Mouse (Mus musculus) heart, embryonic 10.5 days (tissue): Measurements from ENCODE around the gene Gan. TPM values are rescaled to one million over a fixed set of nuclear protein-coding genes. Genes with fewer than 3 reads are reported as not detected.

Source experiments
- DNase-seq: peaks from one replicate; pipeline ENCODE4 v3.0.0-alpha.2; 2017; ENCODE audit warnings: low spot score
- H3K27ac ChIP-seq: fragments of 300-500 bp; sonication (generic); 2 replicates; pipeline ENCODE4 v1.5.1; 2016; ENCODE audit warnings: mild to moderate bottlenecking
- H3K27me3 ChIP-seq: fragments of 300-500 bp; sonication (generic); 2 replicates; pipeline ENCODE4 v1.6.1; 2016; ENCODE audit warnings: mild to moderate bottlenecking; ENCODE audit not compliant: poor library complexity, insufficient read depth, severe bottlenecking
- H3K36me3 ChIP-seq: fragments of 300-500 bp; sonication (generic); 2 replicates; pipeline ENCODE4 v1.6.1; 2016; ENCODE audit warnings: mild to moderate bottlenecking, moderate library complexity
- H3K4me1 ChIP-seq: fragments of 300-500 bp; sonication (generic); 2 replicates; pipeline ENCODE4 v1.6.1; 2016; ENCODE audit warnings: mild to moderate bottlenecking
- H3K4me3 ChIP-seq: fragments of 300-500 bp; sonication (generic); 2 replicates; pipeline ENCODE4 v1.5.1; 2016; ENCODE audit warnings: mild to moderate bottlenecking, moderate library complexity
- H3K9me3 ChIP-seq: fragments of 300-500 bp; sonication (generic); 2 replicates; pipeline ENCODE4 v1.6.1; 2016; ENCODE audit warnings: mild to moderate bottlenecking, moderate library complexity
- WGBS: fragments of 180-500 bp; shearing (Covaris S2); methylation state at CpG from one replicate; pipeline ENCODE4 v1.1.7; 2016; 5-methylcytosine and 5-hydroxymethylcytosine counted together
- polyA plus RNA-seq: library from polyadenylated mRNA; unstranded; fragments of >200 nt; fragmentation: Nextera tagmentation; extraction: Ambion mirVana; gene quantifications from 2 replicates; pipeline ENCODE4 v1.2.1, GENCODE M21; 2016

Gan gene
- polyA plus RNA-seq, 1 experiment from 2014 or later: 1.9 TPM

DNA sequence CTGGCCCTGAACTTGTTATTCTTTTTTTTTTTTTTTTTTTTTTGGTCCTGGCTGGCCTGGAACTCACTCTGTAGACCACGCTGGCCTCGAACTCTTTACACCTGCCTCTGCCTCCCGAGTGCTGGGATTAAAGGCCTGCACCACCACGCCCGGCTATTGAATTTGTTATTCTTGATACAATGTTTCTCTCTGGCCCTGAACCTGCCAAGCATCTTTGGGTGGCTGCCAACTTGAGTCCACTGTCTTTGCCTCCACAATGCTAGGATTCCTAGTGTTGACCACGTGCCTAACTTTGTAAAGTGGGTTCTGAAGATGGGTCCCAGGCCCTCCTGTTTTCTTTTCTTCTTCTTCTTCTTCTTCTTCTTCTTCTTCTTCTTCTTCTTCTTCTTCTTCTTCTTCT is 64.5 kb downstream of the Gan start:
- DNase-seq: no peak
- Histone ChIP-seq H3K4me1 (no peaks in the 10 kb centered on the region), H3K4me3 (no peak overlapping the region), H3K9me3 (no peaks in the 10 kb centered on the region), H3K27me3 (peaks cover 4% of the 10 kb centered on the region; the same call in 1 of the 2 replicates), H3K27ac (no peak overlapping the region), H3K36me3 (0 out of 2 replicates have a peak, but pooled peaks cover under 1% of the 10 kb centered on the region)
- 77% methylated on average over 6 of the region's 6 CpGs for WGBS

- H3K27me3 ChIP-seq: peaks cover 4% of the 10 kb centered on the region; the same call in 1 of the 2 replicates
- peak overlapping the region; percentile 74 for H3K27ac ChIP-seq
- no peaks in the 10 kb centered on the region for H3K9me3 ChIP-seq
- peak overlapping the region; percentile 50 for H3K4me3 ChIP-seq
- 14% methylated on average over 9 of the region's 9 CpGs for WGBS
- no peaks in the 10 kb centered on the region for H3K4me1 ChIP-seq
- no peaks in the 10 kb centered on the region for H3K36me3 ChIP-seq
- peak; percentile 92 for DNase-seq
Observed at GRCm38 (mm10) chr8:117224630-117225029, 66.7 kb downstream of the Gan start.

GRCm38 (mm10) chr8:117226306-117226705 is 68.4 kb downstream of the Gan start:
- WGBS: 80% methylated on average over 12 of the region's 12 CpGs
- Histone ChIP-seq H3K36me3 (no peaks in the 10 kb centered on the region), H3K4me1 (no peaks in the 10 kb centered on the region), H3K4me3 (no peak overlapping the region), H3K27me3 (peaks cover 4% of the 10 kb centered on the region; the same call in 1 of the 2 replicates), H3K27ac (no peak overlapping the region), H3K9me3 (no peaks in the 10 kb centered on the region)
- DNase-seq: no peak

DNA sequence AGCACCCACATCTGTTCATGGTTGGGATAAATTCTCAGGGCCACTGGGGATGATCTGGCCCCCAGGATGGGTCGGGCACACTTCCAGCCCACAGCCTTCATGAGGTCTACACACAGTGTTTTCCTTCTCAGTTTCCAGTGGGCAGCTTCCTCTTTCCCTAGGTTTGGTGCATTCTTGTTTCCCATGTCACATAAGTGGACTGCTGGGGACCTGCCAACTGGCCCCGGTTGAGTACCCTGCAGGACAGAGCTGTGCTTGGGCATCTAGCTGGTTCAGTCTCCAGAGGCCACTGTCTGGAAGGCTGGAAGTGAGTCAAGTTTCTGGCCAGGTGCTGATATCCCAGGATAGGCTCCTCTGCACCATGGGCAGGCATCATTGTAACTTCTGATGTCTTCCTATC is 69.4 kb downstream of the Gan start:
- Histone ChIP-seq H3K27ac (no peak overlapping the region), H3K4me3 (no peak overlapping the region), H3K27me3 (peaks cover 4% of the 10 kb centered on the region; the same call in 1 of the 2 replicates), H3K36me3 (no peaks in the 10 kb centered on the region), H3K9me3 (no peaks in the 10 kb centered on the region), H3K4me1 (no peaks in the 10 kb centered on the region)
- 92% methylated on average over 2 of the region's 2 CpGs for WGBS
- DNase-seq: no peak

DNA sequence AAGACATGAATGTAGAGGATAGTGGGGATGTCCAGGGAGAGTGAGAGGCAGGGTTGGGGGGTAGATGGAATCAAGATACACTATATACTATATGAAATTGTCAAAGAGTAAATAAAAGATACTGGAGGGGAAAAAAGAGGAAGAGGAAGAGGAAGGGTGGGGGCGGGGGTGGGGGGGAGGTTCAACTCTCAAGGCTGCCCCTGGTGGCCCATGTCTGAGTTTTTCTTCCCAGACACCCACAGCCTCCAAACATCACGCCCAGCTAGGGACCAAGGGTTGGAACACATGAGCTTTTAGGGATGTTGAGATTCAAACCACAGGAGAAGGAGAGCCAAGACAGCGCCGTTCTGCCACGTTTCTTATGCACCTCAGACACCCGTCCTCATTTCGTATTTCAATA is 75.3 kb downstream of the Gan start:
- H3K4me1 ChIP-seq: no peaks in the 10 kb centered on the region
- H3K4me3 ChIP-seq: no peak overlapping the region
- no peaks in the 10 kb centered on the region for H3K27me3 ChIP-seq
- no peak overlapping the region for H3K27ac ChIP-seq
- WGBS: 78% methylated on average over 7 of the region's 7 CpGs
- no peaks in the 10 kb centered on the region for H3K9me3 ChIP-seq
- no peaks in the 10 kb centered on the region for H3K36me3 ChIP-seq
- DNase-seq: no peak

- WGBS: 91% methylated on average over 4 of the region's 4 CpGs
- no peak overlapping the region for H3K27ac ChIP-seq
- H3K4me3 ChIP-seq: no peak overlapping the region
- DNase-seq: no peak
- no peaks in the 10 kb centered on the region for H3K27me3 ChIP-seq
- peaks cover 5% of the 10 kb centered on the region; the same call in 1 of the 2 replicates for H3K4me1 ChIP-seq
- no peaks in the 10 kb centered on the region for H3K36me3 ChIP-seq
- H3K9me3 ChIP-seq: no peaks in the 10 kb centered on the region
Observed at GRCm38 (mm10) chr8:117236531-117236930, 78.6 kb downstream of the Gan start.

GRCm38 (mm10) chr8:117240326-117240725 is 82.4 kb downstream of the Gan start:
- Histone ChIP-seq H3K27me3 (no peaks in the 10 kb centered on the region), H3K27ac (no peak overlapping the region), H3K36me3 (no peaks in the 10 kb centered on the region), H3K4me3 (no peak overlapping the region), H3K9me3 (no peaks in the 10 kb centered on the region), H3K4me1 (peaks cover 12% of the 10 kb centered on the region; the same call in 1 of the 2 replicates)
- WGBS: 82% methylated on average over 5 of the region's 5 CpGs
- no peak for DNase-seq

GRCm38 (mm10) chr8:117240841-117241494 is 83.0 kb downstream of the Gan start:
- no peaks in the 10 kb centered on the region for H3K36me3 ChIP-seq
- H3K4me3 ChIP-seq: no peak overlapping the region
- WGBS: 78% methylated on average over 5 of the region's 5 CpGs
- no peaks in the 10 kb centered on the region for H3K27me3 ChIP-seq
- no peak overlapping the region for H3K27ac ChIP-seq
- H3K9me3 ChIP-seq: no peaks in the 10 kb centered on the region
- H3K4me1 ChIP-seq: peaks cover 12% of the 10 kb centered on the region; the same call in 1 of the 2 replicates
- no peak for DNase-seq

GRCm38 (mm10) chr8:117241848-117242247 is 83.9 kb downstream of the Gan start:
- H3K4me3 ChIP-seq: no peak overlapping the region
- H3K36me3 ChIP-seq: no peaks in the 10 kb centered on the region
- H3K4me1 ChIP-seq: peaks cover 12% of the 10 kb centered on the region; the same call in 1 of the 2 replicates
- WGBS: 38% methylated on average over 3 of the region's 3 CpGs
- H3K27me3 ChIP-seq: no peaks in the 10 kb centered on the region
- no peak for DNase-seq
- H3K9me3 ChIP-seq: no peaks in the 10 kb centered on the region
- no peak overlapping the region for H3K27ac ChIP-seq

DNA sequence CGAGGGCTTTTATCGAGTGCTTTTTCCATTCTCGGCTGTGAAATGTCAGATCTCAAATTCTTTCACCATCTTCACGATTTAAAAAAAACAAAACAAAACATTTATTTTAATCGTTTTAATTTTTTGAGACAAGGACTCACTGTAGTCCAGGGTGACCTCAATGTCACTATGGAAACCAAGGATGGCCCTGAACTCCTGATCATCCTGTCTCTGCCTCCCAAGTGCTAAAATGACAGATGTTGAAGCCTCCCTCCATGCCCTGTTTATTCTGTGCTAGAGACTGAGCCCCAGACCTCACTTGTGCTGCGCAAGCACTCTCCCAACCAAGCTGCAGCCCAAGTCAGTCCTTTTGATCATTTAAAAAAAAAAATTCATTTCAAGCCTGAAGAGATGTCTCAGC is 84.4 kb downstream of the Gan start:
- Histone ChIP-seq H3K27ac (no peak overlapping the region), H3K4me1 (peaks cover 12% of the 10 kb centered on the region; the same call in 1 of the 2 replicates), H3K36me3 (no peaks in the 10 kb centered on the region), H3K27me3 (no peaks in the 10 kb centered on the region), H3K9me3 (no peaks in the 10 kb centered on the region), H3K4me3 (no peak overlapping the region)
- 79% methylated on average over 6 of the region's 6 CpGs for WGBS
- no peak for DNase-seq

GRCm38 (mm10) chr8:117244601-117245000 is 86.7 kb downstream of the Gan start:
- Histone ChIP-seq H3K27ac (no peak overlapping the region), H3K36me3 (no peaks in the 10 kb centered on the region), H3K9me3 (no peaks in the 10 kb centered on the region), H3K4me3 (no peak overlapping the region), H3K4me1 (peaks cover 7% of the 10 kb centered on the region; the same call in 1 of the 2 replicates), H3K27me3 (no peaks in the 10 kb centered on the region)
- DNase-seq: no peak
- 44% methylated on average over 6 of the region's 6 CpGs for WGBS

DNA sequence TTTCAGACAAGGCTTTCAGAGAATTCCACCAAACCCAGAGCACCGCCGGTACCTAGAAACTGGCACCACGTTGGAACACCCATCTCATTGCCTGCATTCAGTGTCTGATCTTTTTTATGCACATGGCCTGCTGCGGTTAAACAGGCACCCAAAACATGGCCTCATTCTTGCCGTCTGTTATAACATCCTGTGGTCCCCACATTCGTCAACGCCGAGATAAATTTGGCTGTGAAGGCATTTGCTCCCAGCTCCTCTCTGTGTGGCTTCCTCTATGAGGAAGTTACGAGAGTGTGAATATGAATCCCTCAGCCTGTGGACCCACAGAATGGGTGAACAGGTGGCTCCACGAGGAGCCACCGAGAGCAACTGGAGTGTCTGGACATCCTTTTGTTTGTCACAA is 90.4 kb downstream of the Gan start:
- no peaks in the 10 kb centered on the region for H3K27me3 ChIP-seq
- 0 out of 2 replicates have a peak, but pooled peaks cover 3% of the 10 kb centered on the region for H3K4me1 ChIP-seq
- DNase-seq: no peak
- no peak overlapping the region for H3K4me3 ChIP-seq
- no peaks in the 10 kb centered on the region for H3K9me3 ChIP-seq
- no peak overlapping the region for H3K27ac ChIP-seq
- H3K36me3 ChIP-seq: no peaks in the 10 kb centered on the region
- 75% methylated on average over 11 of the region's 11 CpGs for WGBS

GRCm38 (mm10) chr8:117251086-117251681 is 93.2 kb downstream of the Gan start:
- no peak overlapping the region for H3K4me3 ChIP-seq
- 53% methylated on average over 7 of the region's 7 CpGs for WGBS
- H3K36me3 ChIP-seq: no peaks in the 10 kb centered on the region
- no peak for DNase-seq
- H3K27me3 ChIP-seq: no peaks in the 10 kb centered on the region
- no peaks in the 10 kb centered on the region for H3K9me3 ChIP-seq
- H3K4me1 ChIP-seq: no peaks in the 10 kb centered on the region; the same call in 1 of the 2 replicates
- H3K27ac ChIP-seq: no peak overlapping the region
